Mouse (Mus musculus) E14TG2a.4 (cell line): ENCODE data around the gene Yap1.

Experiments
- CTCF ChIP-seq: conservative IDR thresholded peaks from 2 replicates; pipeline ENCODE4 v1.5.1; 2014; ENCODE audit warnings: low read length
- NANOG ChIP-seq: IDR thresholded peaks from 2 replicates; pipeline ENCODE4 v1.6.1; 2014; ENCODE audit warnings: borderline replicate concordance, low read length, mixed read lengths
- POU5F1 ChIP-seq: IDR thresholded peaks from 2 replicates; pipeline ENCODE4 v1.6.1; 2014; ENCODE audit warnings: low read length, borderline replicate concordance

DNA sequence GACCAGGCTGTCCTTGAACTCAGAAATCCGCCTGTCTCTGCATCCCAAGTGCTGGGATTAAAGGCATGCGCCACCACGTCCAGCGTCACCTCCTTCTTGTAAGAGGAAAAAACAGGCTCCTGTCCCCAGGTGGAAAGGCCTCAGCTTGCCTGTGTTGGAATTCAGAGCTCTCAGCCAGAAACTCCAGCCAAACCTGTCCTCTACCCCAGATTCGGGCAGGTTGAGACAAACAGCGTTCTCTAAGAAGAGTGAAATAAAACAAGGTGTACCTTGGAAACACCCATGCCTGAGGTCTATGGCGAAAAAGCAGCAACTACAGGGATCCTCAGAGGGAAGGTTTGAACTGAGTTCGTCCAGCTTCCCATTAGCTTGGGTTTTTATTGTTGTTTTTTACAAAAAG lies 103.4 kb downstream of the Yap1 start:
- no peak for TF ChIP-seq CTCF
- TF ChIP-seq POU5F1, result no peak
- TF ChIP-seq NANOG, result no peak
